9 mouse cellular contexts compared by ENCODE assay signal in genomic region chrX:95950776-95951175, GRCm38 (mm10). TPM values are rescaled to one million over a fixed set of nuclear protein-coding genes. Genes with fewer than 3 reads are reported as not detected.
A peak's percentile ranks its signal among the peaks of the same experiment; 100 is the strongest.
DNase-seq lines count a peak whose midpoint lies in the region; ATAC-seq lines count a peak whose summit lies in the region.
"Had no signal": no experiment of that assay in that cellular context is flagged by ENCODE, and none has a peak within 500 bp of the region (broad histone marks: within the 10 kb centered on the region; RNA-seq: fewer than 3 reads in every experiment).

No protein-coding gene starts in this region.

- no peak overlapping the region for H3K4me2 ChIP-seq in intestine, embryonic 14.5 days (ENCODE audit: low read length)
- H3K4me2 ChIP-seq in intestine, embryonic 15.5 days (replicated peaks) = no peak overlapping the region
- H3K4me2 ChIP-seq: embryonic facial prominence, embryonic 15.5 days; limb, embryonic 12.5 days had no signal

- peaks cover 49% of the 10 kb centered on the region for H3K36me3 ChIP-seq in intestine, embryonic 14.5 days (ENCODE audit: control insufficient read depth, insufficient read depth, low read length)
- no peaks in the 10 kb centered on the region for H3K36me3 ChIP-seq in intestine, embryonic 15.5 days

- no peaks in the 10 kb centered on the region for H3K27me3 ChIP-seq in intestine, embryonic 14.5 days (replicated peaks; ENCODE audit: control insufficient read depth, insufficient read depth, low read length)
- no peaks in the 10 kb centered on the region for H3K27me3 ChIP-seq in intestine, embryonic 15.5 days (replicated peaks)
- H3K27me3 ChIP-seq: embryonic facial prominence, embryonic 15.5 days; limb, embryonic 12.5 days had no signal

- H3K4me3 ChIP-seq in intestine, embryonic 14.5 days (ENCODE audit: low read depth, low read length) = no peak overlapping the region
- H3K4me3 ChIP-seq in intestine, embryonic 15.5 days (replicated peaks) = no peak overlapping the region
- H3K4me3 ChIP-seq: embryonic facial prominence, embryonic 15.5 days; limb, embryonic 12.5 days had no signal

- H3K9ac ChIP-seq in intestine, embryonic 14.5 days (ENCODE audit: low read length) = no peak overlapping the region
- no peak overlapping the region for H3K9ac ChIP-seq in intestine, embryonic 15.5 days
- H3K9ac ChIP-seq: embryonic facial prominence, embryonic 15.5 days; limb, embryonic 12.5 days had no signal

- no peak overlapping the region for H3K27ac ChIP-seq in intestine, embryonic 14.5 days (ENCODE audit: low read depth)
- H3K27ac ChIP-seq in intestine, embryonic 15.5 days = no peak overlapping the region
- H3K27ac ChIP-seq: embryonic facial prominence, embryonic 15.5 days; limb, embryonic 12.5 days had no signal

- ATAC-seq in intestine, embryonic 14.5 days (replicated peaks; ENCODE audit: low FRiP score, low TSS enrichment, low read depth) = no peak
- no peak for ATAC-seq in intestine, embryonic 15.5 days

- WGBS in intestine, embryonic 14.5 days = 46% methylated on average over 3 of the region's 3 CpGs
- WGBS in intestine, embryonic 15.5 days = 50% methylated on average over 3 of the region's 3 CpGs

- peak; percentile 52 for DNase-seq in intestine, embryonic 14.5 days (ENCODE audit: low spot score)
- peak; percentile 60 for DNase-seq in CD4-positive, CD25-positive, alpha-beta regulatory T cell, adult 2 months (ENCODE audit: low read depth, low spot score)
- peak; percentile 25 for DNase-seq in MEL-GATA-1-ER (ENCODE audit: extremely low read depth, low read depth)
- DNase-seq in fibroblast of lung, adult 2 months (ENCODE audit: low read depth) = peak; percentile 14
- peak; percentile 21 to 28 for DNase-seq in left cerebral cortex, postnatal 25 days (ENCODE audit: low spot score in 2 of 2)
- peak; percentile 21 for DNase-seq in thymus, postnatal 0 days (ENCODE audit: low spot score)

- intact Hi-C loops in left cerebral cortex, postnatal 25 days (cut with DNase I) = loop anchor here (5.0 to 10.0 kb wide), 3 partner anchors 236 to 506 kb away; partner anchors contain the start of genes Amer1 and Zc3h12b

- H3K9me3 ChIP-seq in intestine, embryonic 14.5 days (ENCODE audit: control insufficient read depth, low read length) = no peaks in the 10 kb centered on the region
- H3K9me3 ChIP-seq in intestine, embryonic 15.5 days = no peaks in the 10 kb centered on the region
- H3K9me3 ChIP-seq: embryonic facial prominence, embryonic 15.5 days; limb, embryonic 12.5 days had no signal

- H3K4me1 ChIP-seq in intestine, embryonic 14.5 days (replicated peaks; ENCODE audit: control insufficient read depth, insufficient read depth, low read length) = no peaks in the 10 kb centered on the region
- H3K4me1 ChIP-seq in intestine, embryonic 15.5 days (replicated peaks) = no peaks in the 10 kb centered on the region
- H3K4me1 ChIP-seq: embryonic facial prominence, embryonic 15.5 days; limb, embryonic 12.5 days had no signal

RNA-seq across cellular contexts. Expression of gene Las1l, which starts 6.0 kb away (rescaled TPM):
- polyA plus RNA-seq in intestine, embryonic 14.5 days (2014; fragmentation: Nextera tagmentation; extraction: Ambion mirVana) = 41.0 and 44.0 TPM in 2 replicates
- polyA plus RNA-seq in intestine, embryonic 15.5 days (2015; fragmentation: Nextera tagmentation; extraction: Ambion mirVana) = 60.0 and 68.2 TPM in 2 replicates
- 10 to 100 TPM; 50.4 to 61.6 TPM for total RNA-seq in left cerebral cortex, postnatal 25 days (2021)
- 46.4 and 49.2 TPM in 2 replicates for polyA plus RNA-seq in thymus, postnatal 0 days (2015; fragmentation: Nextera tagmentation; extraction: Ambion mirVana)
